Mouse (Mus musculus): ENCODE results near the gene Katnb1. TPM values are rescaled to one million over a fixed set of nuclear protein-coding genes. Genes with fewer than 3 reads are reported as not detected.

Katnb1 gene
- total RNA-seq (2023), result 10 to 100 TPM; 15.4 to 18.8 TPM

DNA sequence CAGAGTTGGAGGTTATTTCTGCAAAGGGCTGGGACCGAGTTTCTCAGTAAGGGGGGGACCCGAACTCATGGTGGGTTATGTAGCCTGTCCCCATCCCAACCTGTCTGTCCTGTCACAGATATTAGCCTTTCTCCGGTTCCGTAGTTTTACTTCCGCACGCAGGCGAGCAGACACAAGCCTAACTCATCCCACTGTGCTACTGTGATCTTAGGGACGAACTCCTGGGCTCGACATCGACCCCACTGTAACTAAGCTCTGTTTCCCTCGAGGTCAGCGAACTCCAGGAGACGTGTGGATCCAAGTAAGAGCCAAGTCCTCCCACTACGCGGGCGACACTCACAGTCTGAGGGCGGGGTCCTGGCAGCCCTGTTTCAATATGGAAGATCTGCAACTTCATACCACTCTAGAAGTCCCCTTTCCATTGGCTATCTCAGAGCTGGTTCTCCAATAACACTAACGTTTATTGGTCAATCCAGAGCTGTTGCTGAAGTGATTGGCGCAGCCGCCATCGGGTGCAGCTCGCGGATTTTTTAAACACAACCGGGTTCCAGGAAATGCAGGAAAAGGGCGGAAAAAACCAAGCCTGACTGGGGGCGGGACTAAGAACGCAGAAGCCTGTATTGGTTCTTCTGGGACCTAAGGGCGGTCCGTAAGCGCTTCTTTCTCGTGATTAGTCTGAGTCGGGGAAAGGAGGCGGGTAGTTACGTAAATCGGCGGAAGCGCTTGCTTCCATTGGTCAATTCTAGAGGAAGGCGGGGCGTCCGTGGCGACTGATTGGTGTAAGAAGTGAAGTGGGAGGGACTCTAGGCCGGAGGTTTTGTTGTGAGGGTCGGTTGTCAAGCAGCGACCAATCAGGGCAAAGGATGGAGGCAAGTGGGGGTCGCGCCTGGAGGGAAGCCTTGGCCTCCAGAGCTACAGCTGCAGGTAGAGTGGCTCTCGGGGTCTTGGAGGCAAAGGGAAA is at the start of gene Katnb1:
Gene Katnb1, plus strand, starts transcription at position 806 of the 961 bp plus-strand sequence.

DNA sequence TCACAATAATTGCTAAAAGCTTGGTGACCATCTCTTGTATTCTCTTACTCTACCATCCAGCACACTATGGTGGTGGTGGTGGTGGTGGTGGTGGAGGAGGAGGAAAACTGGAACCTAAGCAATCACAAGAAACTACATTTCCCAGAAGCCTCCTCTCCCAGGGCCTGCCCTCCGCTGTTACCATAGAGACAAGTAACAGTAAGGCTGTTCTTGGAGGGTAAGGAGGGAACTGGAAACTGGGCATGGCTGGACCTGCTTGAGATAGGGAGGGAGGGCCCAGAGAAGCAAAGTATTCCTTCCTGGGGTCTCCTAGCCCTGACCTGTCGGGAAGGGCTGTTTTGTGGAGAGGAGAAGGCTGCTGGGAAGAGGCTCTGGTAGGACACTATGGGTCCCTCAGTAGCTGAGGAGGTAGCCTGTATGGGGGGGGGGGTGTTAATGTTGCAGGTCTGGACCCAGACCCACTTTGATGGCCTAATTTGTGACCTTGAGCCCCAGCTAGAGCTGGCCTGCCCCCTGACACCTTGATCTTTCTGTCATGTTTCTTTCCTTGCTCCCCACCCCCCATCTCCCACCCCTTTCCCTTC is 26.0 kb upstream of the Katnb1 start, which contains the start of gene Drc7:
Gene Drc7, plus strand, starts transcription at position 177 of the 584 bp plus-strand sequence.

Other genes starting within 250 kb of the Katnb1 start
- 10 to 100 TPM; 36.0 to 39.0 TPM for gene Coq9, start 242.9 kb upstream of the Katnb1 start, total RNA-seq (2023)
- gene Ciapin1, start 242.8 kb upstream of the Katnb1 start, total RNA-seq (2023), result 10 to 100 TPM; 65.6 to 69.9 TPM
- gene Polr2c, start 223.7 kb upstream of the Katnb1 start, total RNA-seq (2023), result 10 to 100 TPM; 64.8 to 75.8 TPM
- 1 to 10 TPM; 3.7 to 3.8 TPM for gene Dok4, start 204.9 kb upstream of the Katnb1 start, total RNA-seq (2023)
- gene Ccdc102a, start 163.1 kb upstream of the Katnb1 start, total RNA-seq (2023), result under 1 TPM in 1 of 2 experiments, not detected in 1; 0.93 TPM
- 1 to 10 TPM; 1.2 to 2.3 TPM for gene Adgrg5, start 157.5 kb upstream of the Katnb1 start, total RNA-seq (2023)
- 1 to 10 TPM; 3.1 to 3.7 TPM for gene Adgrg1, start 106.4 kb upstream of the Katnb1 start, total RNA-seq (2023)
- gene Adgrg3, start 63.5 kb upstream of the Katnb1 start, total RNA-seq (2023), result not detected
- gene Drc7, start 26.1 kb upstream of the Katnb1 start, total RNA-seq (2023), result not detected
- 1 to 10 TPM; 4.2 to 4.5 TPM for gene Kifc3, start 121.6 kb downstream of the Katnb1 start, total RNA-seq (2023)
- gene Cngb1, start 225.4 kb downstream of the Katnb1 start, total RNA-seq (2023), result not detected
- gene Tepp, start 229.4 kb downstream of the Katnb1 start, total RNA-seq (2023), result not detected

Measured in B cell, adult 67 days (primary cell).